Mouse (Mus musculus): ENCODE data around the gene Btbd9. TPM values are rescaled to one million over a fixed set of nuclear protein-coding genes. Genes with fewer than 3 reads are reported as not detected.

Btbd9 gene
- polyA plus RNA-seq, 1 experiment = 21.3 TPM

- Histone ChIP-seq H3ac (ENCODE audit: control insufficient read depth, insufficient read length) (no peak overlapping the region), H3K27me3 (ENCODE audit: control insufficient read depth, insufficient read depth, insufficient read length) (no peaks in the 10 kb centered on the region), H3K36me3 (ENCODE audit: control insufficient read depth, insufficient read depth) (no peaks in the 10 kb centered on the region), H3K4me3 (no peak overlapping the region), H3K79me2 (ENCODE audit: control insufficient read depth, insufficient read depth) (no peaks in the 10 kb centered on the region), H3K4me2 (ENCODE audit: low read depth) (no peak overlapping the region)
- no peak for TF ChIP-seq POLR2A (IDR thresholded peaks at IDR 0.05; ENCODE audit: insufficient read length, low read depth)
- no peak for TF ChIP-seq POLR2AphosphoS2 (IDR thresholded peaks at IDR 0.05; ENCODE audit: insufficient read length, low read depth)
- no peak for TF ChIP-seq MYOD1 (IDR thresholded peaks at IDR 0.05; ENCODE audit: control insufficient read depth in 1 of 3, insufficient read length in 2 of 3, low read depth in 2 of 3)
- TF ChIP-seq REST (IDR thresholded peaks at IDR 0.05; ENCODE audit: insufficient read depth, insufficient read length) = no peak
- TF ChIP-seq MYOG (IDR thresholded peaks at IDR 0.05; ENCODE audit: control insufficient read depth in 1 of 3, insufficient read depth in 1 of 3, insufficient read length in 2 of 3, low read depth in 2 of 3) = no peak
- TF ChIP-seq USF1 (IDR thresholded peaks at IDR 0.05; ENCODE audit: low read depth) = no peak
- no peak for TF ChIP-seq CEBPB (IDR thresholded peaks at IDR 0.05; ENCODE audit: insufficient read depth, poor library complexity, severe bottlenecking)
- TF ChIP-seq MAX (IDR thresholded peaks at IDR 0.05; ENCODE audit: low read depth) = no peak
- TF ChIP-seq E2F4 (IDR thresholded peaks at IDR 0.05; ENCODE audit: insufficient read depth) = no peak
- TF ChIP-seq SRF (IDR thresholded peaks at IDR 0.05; ENCODE audit: control insufficient read depth, insufficient read length, low read depth) = no peak
- TF ChIP-seq TCF3 (IDR thresholded peaks at IDR 0.05; ENCODE audit: insufficient read length, low read depth) = no peak
- no peak for TF ChIP-seq TCF12 (IDR thresholded peaks at IDR 0.05; ENCODE audit: insufficient read depth, poor library complexity, severe bottlenecking)
Observed at GRCm38 (mm10) chr17:30244651-30245307, 331.5 kb downstream of the Btbd9 start.

GRCm38 (mm10) chr17:30243540-30243939 lies 332.7 kb downstream of the Btbd9 start:
- Histone ChIP-seq H3K27me3 (ENCODE audit: control insufficient read depth, insufficient read depth, insufficient read length) (no peaks in the 10 kb centered on the region), H3K4me3 (no peak overlapping the region), H3K36me3 (ENCODE audit: control insufficient read depth, insufficient read depth) (no peaks in the 10 kb centered on the region), H3K4me2 (ENCODE audit: low read depth) (no peak overlapping the region), H3K79me2 (ENCODE audit: control insufficient read depth, insufficient read depth) (no peaks in the 10 kb centered on the region), H3ac (ENCODE audit: control insufficient read depth, insufficient read length) (no peak overlapping the region)
- TF ChIP-seq TCF12 (IDR thresholded peaks at IDR 0.05; ENCODE audit: insufficient read depth, poor library complexity, severe bottlenecking) = no peak
- TF ChIP-seq POLR2A (IDR thresholded peaks at IDR 0.05; ENCODE audit: insufficient read length, low read depth) = no peak
- TF ChIP-seq SRF (IDR thresholded peaks at IDR 0.05; ENCODE audit: control insufficient read depth, insufficient read length, low read depth) = no peak
- no peak for TF ChIP-seq MYOD1 (IDR thresholded peaks at IDR 0.05; ENCODE audit: control insufficient read depth in 1 of 3, insufficient read length in 2 of 3, low read depth in 2 of 3)
- TF ChIP-seq CEBPB (IDR thresholded peaks at IDR 0.05; ENCODE audit: insufficient read depth, poor library complexity, severe bottlenecking) = no peak
- TF ChIP-seq USF1 (IDR thresholded peaks at IDR 0.05; ENCODE audit: low read depth) = no peak
- no peak for TF ChIP-seq MAX (IDR thresholded peaks at IDR 0.05; ENCODE audit: low read depth)
- TF ChIP-seq REST (IDR thresholded peaks at IDR 0.05; ENCODE audit: insufficient read depth, insufficient read length) = no peak
- no peak for TF ChIP-seq MYOG (IDR thresholded peaks at IDR 0.05; ENCODE audit: control insufficient read depth in 1 of 3, insufficient read depth in 1 of 3, insufficient read length in 2 of 3, low read depth in 2 of 3)
- no peak for TF ChIP-seq TCF3 (IDR thresholded peaks at IDR 0.05; ENCODE audit: insufficient read length, low read depth)
- no peak for TF ChIP-seq POLR2AphosphoS2 (IDR thresholded peaks at IDR 0.05; ENCODE audit: insufficient read length, low read depth)
- no peak for TF ChIP-seq E2F4 (IDR thresholded peaks at IDR 0.05; ENCODE audit: insufficient read depth)

- no peak overlapping the region for H3K4me3 ChIP-seq
- TF ChIP-seq CEBPB (IDR thresholded peaks at IDR 0.05; ENCODE audit: insufficient read depth, poor library complexity, severe bottlenecking) (no peak), MAX (IDR thresholded peaks at IDR 0.05; ENCODE audit: low read depth) (no peak), SRF (IDR thresholded peaks at IDR 0.05; ENCODE audit: control insufficient read depth, insufficient read length, low read depth) (no peak), MYOG (IDR thresholded peaks at IDR 0.05; ENCODE audit: control insufficient read depth in 1 of 3, insufficient read depth in 1 of 3, insufficient read length in 2 of 3, low read depth in 2 of 3) (no peak), POLR2AphosphoS2 (IDR thresholded peaks at IDR 0.05; ENCODE audit: insufficient read length, low read depth) (no peak), REST (IDR thresholded peaks at IDR 0.05; ENCODE audit: insufficient read depth, insufficient read length) (no peak), MYOD1 (IDR thresholded peaks at IDR 0.05; ENCODE audit: control insufficient read depth in 1 of 3, insufficient read length in 2 of 3, low read depth in 2 of 3) (no peak), TCF12 (IDR thresholded peaks at IDR 0.05; ENCODE audit: insufficient read depth, poor library complexity, severe bottlenecking) (no peak), USF1 (IDR thresholded peaks at IDR 0.05; ENCODE audit: low read depth) (no peak), TCF3 (IDR thresholded peaks at IDR 0.05; ENCODE audit: insufficient read length, low read depth) (no peak), E2F4 (IDR thresholded peaks at IDR 0.05; ENCODE audit: insufficient read depth) (no peak), POLR2A (IDR thresholded peaks at IDR 0.05; ENCODE audit: insufficient read length, low read depth) (no peak)
- no peak overlapping the region for H3ac ChIP-seq (ENCODE audit: control insufficient read depth, insufficient read length)
- no peaks in the 10 kb centered on the region for H3K36me3 ChIP-seq (ENCODE audit: control insufficient read depth, insufficient read depth)
- no peaks in the 10 kb centered on the region for H3K79me2 ChIP-seq (ENCODE audit: control insufficient read depth, insufficient read depth)
- H3K4me2 ChIP-seq (ENCODE audit: low read depth) = no peak overlapping the region
- H3K27me3 ChIP-seq (ENCODE audit: control insufficient read depth, insufficient read depth, insufficient read length) = no peaks in the 10 kb centered on the region
Observed at GRCm38 (mm10) chr17:30242647-30243046, 333.6 kb downstream of the Btbd9 start.

- Histone ChIP-seq H3ac (ENCODE audit: control insufficient read depth, insufficient read length) (no peak overlapping the region), H3K4me2 (ENCODE audit: low read depth) (no peak overlapping the region), H3K4me3 (no peak overlapping the region), H3K36me3 (ENCODE audit: control insufficient read depth, insufficient read depth) (no peaks in the 10 kb centered on the region), H3K79me2 (ENCODE audit: control insufficient read depth, insufficient read depth) (no peaks in the 10 kb centered on the region), H3K27me3 (ENCODE audit: control insufficient read depth, insufficient read depth, insufficient read length) (no peaks in the 10 kb centered on the region)
- TF ChIP-seq CEBPB (IDR thresholded peaks at IDR 0.05; ENCODE audit: insufficient read depth, poor library complexity, severe bottlenecking) = no peak
- no peak for TF ChIP-seq TCF3 (IDR thresholded peaks at IDR 0.05; ENCODE audit: insufficient read length, low read depth)
- TF ChIP-seq MYOG (IDR thresholded peaks at IDR 0.05; ENCODE audit: control insufficient read depth in 1 of 3, insufficient read depth in 1 of 3, insufficient read length in 2 of 3, low read depth in 2 of 3) = no peak
- no peak for TF ChIP-seq E2F4 (IDR thresholded peaks at IDR 0.05; ENCODE audit: insufficient read depth)
Observed at GRCm38 (mm10) chr17:30241720-30242322, 334.5 kb downstream of the Btbd9 start.
